Mouse (Mus musculus) small intestine, adult 2 months (tissue): Measurements from ENCODE around the gene Txndc16. TPM values are rescaled to one million over a fixed set of nuclear protein-coding genes. Genes with fewer than 3 reads are reported as not detected.

Source experiments
- H3K27ac ChIP-seq: fragments of 200-500 bp; 2 replicates; pipeline ENCODE4 v1.5.1; 2012; ENCODE audit warnings: low read depth, low read length, control low read depth, inconsistent platforms; ENCODE audit not compliant: insufficient read depth
- H3K27me3 ChIP-seq: fragments of 200-500 bp; 2 replicates; pipeline ENCODE4 v1.6.1; 2012; ENCODE audit warnings: mild to moderate bottlenecking, moderate library complexity, low read length, inconsistent platforms; ENCODE audit not compliant: control insufficient read depth, insufficient read depth
- H3K36me3 ChIP-seq: fragments of 200-500 bp; 2 replicates; pipeline ENCODE4 v1.6.1; 2012; ENCODE audit warnings: mild to moderate bottlenecking, low read length, control low read depth, inconsistent platforms; ENCODE audit not compliant: control insufficient read depth, insufficient read depth
- H3K4me1 ChIP-seq: fragments of 200-500 bp; 2 replicates; pipeline ENCODE4 v1.6.1; 2012; ENCODE audit warnings: low read length, inconsistent platforms, mixed read lengths; ENCODE audit not compliant: control insufficient read depth, insufficient read depth, insufficient read length
- H3K4me3 ChIP-seq: fragments of 200-500 bp; 2 replicates; pipeline ENCODE4 v1.5.1; 2012; ENCODE audit warnings: low read depth, mild to moderate bottlenecking, control low read depth, inconsistent platforms, low read length, moderate library complexity
- CTCF ChIP-seq: fragments of 200-500 bp; IDR thresholded peaks from 2 replicates; pipeline ENCODE4 v1.5.1; 2012; ENCODE audit warnings: low read depth, mild to moderate bottlenecking, control low read depth, inconsistent platforms, low read length, moderate library complexity, mixed read lengths; ENCODE audit not compliant: insufficient replicate concordance, insufficient read length; ENCODE audit errors: extremely low read depth
- POLR2A ChIP-seq: fragments of 200-500 bp; IDR thresholded peaks from 2 replicates; pipeline ENCODE4 v1.6.1; 2012; ENCODE audit warnings: low read depth, mild to moderate bottlenecking, control low read depth, inconsistent platforms, low read length, moderate library complexity
- WGBS: fragments of 180-500 bp; shearing (Covaris S2); methylation state at CpG from one replicate; pipeline ENCODE4 v1.1.7; 2018; 5-methylcytosine and 5-hydroxymethylcytosine counted together
- polyA plus RNA-seq: library from polyadenylated mRNA; depleted of rRNA; stranded (reverse); fragments of >200 nt; gene quantifications from 2 replicates; pipeline ENCODE4 v1.2.3, GENCODE M21; 2012

The Txndc16 gene
- polyA plus RNA-seq, 1 experiment: 1.4 TPM

DNA sequence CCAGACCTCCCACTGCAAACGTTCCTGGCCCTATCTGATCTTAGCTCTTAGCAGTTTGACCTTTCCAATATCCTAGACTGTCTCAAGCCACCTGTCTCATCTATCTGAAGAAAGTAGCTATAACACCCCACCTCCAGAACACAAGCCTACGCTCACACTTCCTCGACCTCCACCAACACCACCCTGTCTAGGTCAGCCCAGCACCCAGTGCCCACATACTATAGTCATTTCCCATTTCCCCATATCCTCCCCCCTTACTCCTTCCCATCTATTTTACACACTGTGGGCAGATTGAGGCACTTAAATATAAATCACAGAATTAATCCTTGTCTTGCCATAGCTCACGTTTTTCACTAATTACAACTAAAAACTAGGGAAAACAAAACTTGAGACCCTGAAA lies 38.5 kb downstream of the Txndc16 start:
- TF ChIP-seq CTCF (no peak), POLR2A (no peak)
- Histone ChIP-seq H3K27ac (no peak overlapping the region), H3K4me1 (peaks cover 7% of the 10 kb centered on the region; the same call in 1 of the 2 replicates), H3K4me3 (no peak overlapping the region), H3K36me3 (no peaks in the 10 kb centered on the region), H3K27me3 (no peaks in the 10 kb centered on the region)
- 65% methylated on average over 4 of the region's 4 CpGs for WGBS

GRCm38 (mm10) chr14:45179606-45180005 lies 40.5 kb downstream of the Txndc16 start:
- no peaks in the 10 kb centered on the region for H3K27me3 ChIP-seq
- peaks cover 10% of the 10 kb centered on the region; the same call in 1 of the 2 replicates for H3K4me1 ChIP-seq
- WGBS: 28% methylated on average over 2 of the region's 2 CpGs
- H3K27ac ChIP-seq: peak overlapping the region; percentile 41
- TF ChIP-seq CTCF: no peak
- no peak for TF ChIP-seq POLR2A
- no peaks in the 10 kb centered on the region for H3K36me3 ChIP-seq
- H3K4me3 ChIP-seq: no peak overlapping the region

GRCm38 (mm10) chr14:45179186-45179585 lies 40.9 kb downstream of the Txndc16 start:
- TF ChIP-seq CTCF (no peak), POLR2A (no peak)
- WGBS: 22% methylated on average over 2 of the region's 2 CpGs
- Histone ChIP-seq H3K36me3 (no peaks in the 10 kb centered on the region), H3K27ac (peak overlapping the region; percentile 41), H3K27me3 (no peaks in the 10 kb centered on the region), H3K4me1 (peaks cover 10% of the 10 kb centered on the region; the same call in 1 of the 2 replicates), H3K4me3 (no peak overlapping the region)

DNA sequence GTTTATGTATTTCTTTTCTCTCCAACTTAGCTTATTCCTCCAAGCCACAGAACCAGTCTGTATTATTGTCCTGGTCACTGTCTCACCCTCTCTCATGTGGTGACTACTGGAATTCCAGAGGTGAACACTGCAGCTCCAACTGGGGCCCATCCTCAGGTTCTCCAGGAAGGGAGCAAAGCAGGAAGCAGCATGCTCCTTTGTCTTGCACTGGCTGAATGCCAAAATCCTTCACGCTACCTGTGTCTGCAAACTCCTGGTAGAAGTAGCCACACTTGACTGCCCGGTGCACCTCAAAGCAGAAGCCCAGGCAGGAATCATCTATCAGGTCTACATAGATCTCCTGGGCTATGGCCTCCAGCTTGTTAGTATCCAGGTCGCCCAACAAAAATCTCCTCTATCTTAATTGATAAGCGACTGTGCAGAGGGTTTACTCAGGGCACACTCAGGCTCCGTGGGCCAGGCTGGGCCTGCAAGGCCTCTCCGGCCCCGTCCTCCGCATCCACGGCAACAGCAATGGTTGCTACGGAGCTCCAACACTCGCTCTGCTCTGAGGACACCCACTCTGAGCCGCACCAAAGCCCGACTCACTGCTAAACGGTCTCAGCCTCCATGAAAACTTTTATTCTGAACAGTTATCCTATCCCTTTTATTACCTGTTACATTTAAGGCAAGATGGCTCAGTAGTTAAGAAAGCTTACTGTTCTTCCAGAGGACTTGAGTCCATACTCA lies 45.0 kb downstream of the Txndc16 start:
- no peak overlapping the region for H3K27ac ChIP-seq
- 49% methylated on average over 14 of the region's 14 CpGs for WGBS
- H3K4me3 ChIP-seq: no peak overlapping the region
- H3K4me1 ChIP-seq: peaks cover 10% of the 10 kb centered on the region; the same call in 1 of the 2 replicates
- H3K36me3 ChIP-seq: no peaks in the 10 kb centered on the region
- no peaks in the 10 kb centered on the region for H3K27me3 ChIP-seq
- no peak for TF ChIP-seq CTCF
- no peak for TF ChIP-seq POLR2A

DNA sequence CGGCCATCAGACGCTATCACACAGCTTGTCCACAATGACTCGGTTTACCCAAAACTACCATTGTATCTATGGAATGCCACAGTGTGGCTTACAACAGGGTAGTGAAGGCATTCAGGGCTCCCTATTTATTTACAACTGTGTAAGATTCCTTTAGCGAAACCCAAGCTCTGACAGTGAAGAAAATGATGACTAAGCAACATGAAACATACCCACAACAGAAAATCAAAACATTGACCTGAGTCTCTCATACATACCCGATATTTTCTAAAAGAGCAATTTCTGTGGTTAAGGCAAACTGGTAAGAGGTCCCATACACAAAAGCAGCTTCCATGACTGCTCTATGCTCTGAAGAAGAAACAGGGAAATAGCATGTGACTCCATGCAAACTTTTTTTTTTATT lies 47.9 kb downstream of the Txndc16 start:
- Histone ChIP-seq H3K36me3 (no peaks in the 10 kb centered on the region; the same call in 1 of the 2 replicates), H3K27ac (no peak overlapping the region), H3K4me1 (peaks cover 4% of the 10 kb centered on the region; the same call in 1 of the 2 replicates), H3K4me3 (no peak overlapping the region), H3K27me3 (no peaks in the 10 kb centered on the region)
- TF ChIP-seq CTCF (no peak), POLR2A (no peak)
- 95% methylated on average over 5 of the region's 5 CpGs for WGBS

DNA sequence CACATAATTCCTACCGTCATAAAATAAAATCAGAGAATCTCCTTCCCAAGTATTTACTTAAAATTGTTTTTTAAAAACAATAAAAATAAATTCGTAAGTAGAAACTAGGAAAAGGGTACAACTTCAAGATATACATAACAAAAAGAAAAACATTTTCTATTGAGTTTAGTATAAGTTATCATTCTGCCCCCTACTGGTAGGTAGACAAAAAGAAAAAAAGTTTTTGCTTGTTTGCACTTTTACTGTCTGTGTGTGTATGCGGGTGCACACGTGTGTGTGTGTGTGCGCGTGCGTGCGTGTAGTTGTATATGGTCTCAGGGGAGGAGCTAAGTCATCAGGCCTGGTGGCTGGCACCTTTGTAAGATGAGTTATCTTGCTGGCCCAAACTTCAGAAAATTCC lies 52.8 kb downstream of the Txndc16 start:
- Histone ChIP-seq H3K36me3 (no peaks in the 10 kb centered on the region; the same call in 1 of the 2 replicates), H3K4me3 (no peak overlapping the region), H3K4me1 (no peaks in the 10 kb centered on the region), H3K27ac (no peak overlapping the region), H3K27me3 (no peaks in the 10 kb centered on the region)
- 83% methylated on average over 8 of the region's 8 CpGs for WGBS
- no peak for TF ChIP-seq POLR2A
- TF ChIP-seq CTCF: peak; percentile 37; the same call in 1 of the 2 replicates

DNA sequence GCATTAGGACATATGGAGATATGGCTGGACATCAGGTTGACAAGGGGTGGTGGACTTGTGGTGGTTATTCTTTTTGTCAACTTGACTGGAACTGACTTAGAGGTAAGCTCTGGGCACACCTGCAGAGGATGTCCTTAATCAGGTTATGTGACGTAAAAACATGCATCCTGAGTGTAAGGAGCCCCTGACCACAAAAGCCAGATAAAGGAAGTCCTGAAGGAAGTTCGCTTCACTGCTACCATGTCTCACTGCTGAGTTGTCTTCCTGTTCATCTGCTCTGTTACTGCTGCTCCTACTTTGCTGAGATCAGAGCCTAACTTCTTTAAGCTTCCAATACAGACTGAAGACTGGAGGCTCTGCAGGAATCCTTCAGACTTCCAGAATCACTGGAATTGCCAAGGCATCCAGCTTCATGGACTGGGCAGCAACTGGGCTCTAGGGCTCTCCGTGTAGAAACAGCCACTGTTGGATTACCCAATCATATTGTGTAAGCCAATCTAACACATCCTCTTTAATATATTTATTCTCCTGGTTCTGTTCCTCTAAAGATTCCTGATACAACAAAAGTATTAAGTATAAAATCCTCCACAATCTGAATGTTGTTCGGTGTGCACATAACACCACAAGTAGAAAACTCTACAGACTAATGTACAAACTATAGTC lies 64.5 kb downstream of the Txndc16 start:
- H3K4me3 ChIP-seq: no peak overlapping the region
- H3K27ac ChIP-seq: no peak overlapping the region
- WGBS: 75% methylated on average over 4 of the region's 4 CpGs
- H3K4me1 ChIP-seq: no peaks in the 10 kb centered on the region
- no peak for TF ChIP-seq CTCF
- TF ChIP-seq POLR2A: no peak
- H3K36me3 ChIP-seq: 0 out of 2 replicates have a peak, but pooled peaks cover 2% of the 10 kb centered on the region
- H3K27me3 ChIP-seq: no peaks in the 10 kb centered on the region
